Comparison of ENCODE assay signal across 8 mouse cellular contexts in genomic region chr10:11148446-11148845, GRCm38 (mm10). TPM values are rescaled to one million over a fixed set of nuclear protein-coding genes. Genes with fewer than 3 reads are reported as not detected.
A peak's percentile ranks its signal among the peaks of the same experiment; 100 is the strongest.
DNase-seq lines count a peak whose midpoint lies in the region; ATAC-seq and TF ChIP-seq lines count a peak whose summit lies in the region.

No protein-coding gene starts in this region.

- WGBS in hindbrain, postnatal 0 days: 69% methylated on average over 4 of the region's 4 CpGs
- WGBS in hindbrain, embryonic 11.5 days: 87% methylated on average over 4 of the region's 4 CpGs
- WGBS in lung, postnatal 0 days: 67% methylated on average over 4 of the region's 4 CpGs
- WGBS in limb, embryonic 14.5 days: 79% methylated on average over 4 of the region's 4 CpGs

- TF ChIP-seq EP300 in lung, postnatal 0 days (IDR thresholded peaks at IDR 0.05): no peak

- 0 out of 2 replicates have a peak, but pooled peaks cover 8% of the 10 kb centered on the region for H3K4me1 ChIP-seq in hindbrain, postnatal 0 days (ENCODE audit: insufficient read depth, low read length)
- H3K4me1 ChIP-seq in hindbrain, embryonic 11.5 days (replicated peaks; ENCODE audit: control insufficient read depth, insufficient read depth, low read length): no peaks in the 10 kb centered on the region
- peaks cover 3% of the 10 kb centered on the region; the same call in 1 of the 2 replicates for H3K4me1 ChIP-seq in lung, postnatal 0 days (ENCODE audit: insufficient read depth, low read depth, low read length)
- peaks cover 6% of the 10 kb centered on the region for H3K4me1 ChIP-seq in limb, embryonic 14.5 days (ENCODE audit: control insufficient read depth, insufficient read depth, low read length)

- H3K9me3 ChIP-seq in hindbrain, postnatal 0 days (ENCODE audit: low read length): no peaks in the 10 kb centered on the region
- no peaks in the 10 kb centered on the region for H3K9me3 ChIP-seq in hindbrain, embryonic 11.5 days (ENCODE audit: control insufficient read depth, low read length)
- no peaks in the 10 kb centered on the region for H3K9me3 ChIP-seq in lung, postnatal 0 days (ENCODE audit: low read length)
- H3K9me3 ChIP-seq in limb, embryonic 14.5 days (ENCODE audit: control insufficient read depth, low read length): no peaks in the 10 kb centered on the region

- no peak overlapping the region for H3K9ac ChIP-seq in hindbrain, postnatal 0 days (replicated peaks; ENCODE audit: low read length)
- H3K9ac ChIP-seq in hindbrain, embryonic 11.5 days (ENCODE audit: low read depth, low read length): no peak overlapping the region
- no peak overlapping the region for H3K9ac ChIP-seq in lung, postnatal 0 days (replicated peaks; ENCODE audit: low read depth)
- H3K9ac ChIP-seq in limb, embryonic 14.5 days (ENCODE audit: low read depth, low read length, severe bottlenecking): no peak overlapping the region

- peak; percentile 71 for DNase-seq in cerebellum, adult 9-10 months
- DNase-seq in cerebellum, adult 11 months: no peak
- DNase-seq in hindbrain, postnatal 0 days (ENCODE audit: low spot score): no peak
- no peak for DNase-seq in hindbrain, embryonic 11.5 days (ENCODE audit: low spot score)
- DNase-seq in lung, postnatal 0 days (ENCODE audit: low spot score): no peak
- no peak for DNase-seq in lung, postnatal 25 days (ENCODE audit: low spot score)
- DNase-seq in limb, embryonic 14.5 days (ENCODE audit: low spot score): no peak
- DNase-seq in urinary bladder, postnatal 14 days (ENCODE audit: low spot score): no peak

- no peaks in the 10 kb centered on the region for H3K27me3 ChIP-seq in hindbrain, postnatal 0 days (ENCODE audit: insufficient read depth, low read length)
- no peaks in the 10 kb centered on the region for H3K27me3 ChIP-seq in hindbrain, embryonic 11.5 days (ENCODE audit: control insufficient read depth, insufficient read depth, low read length)
- H3K27me3 ChIP-seq in lung, postnatal 0 days (replicated peaks; ENCODE audit: insufficient read depth, low read length): no peaks in the 10 kb centered on the region
- no peaks in the 10 kb centered on the region for H3K27me3 ChIP-seq in limb, embryonic 14.5 days (ENCODE audit: control insufficient read depth, insufficient read depth, low read length)

- TF ChIP-seq CTCF in hindbrain, postnatal 0 days (IDR thresholded peaks at IDR 0.05; ENCODE audit: low read depth): no peak
- no peak for TF ChIP-seq CTCF in lung, postnatal 0 days (IDR thresholded peaks at IDR 0.05)

- H3K4me2 ChIP-seq in hindbrain, postnatal 0 days (ENCODE audit: low read depth, low read length): peak overlapping the region; percentile 40
- no peak overlapping the region for H3K4me2 ChIP-seq in hindbrain, embryonic 11.5 days (replicated peaks; ENCODE audit: low read depth, low read length)
- peak overlapping the region; percentile 89; the same call in 1 of the 2 replicates for H3K4me2 ChIP-seq in lung, postnatal 0 days (replicated peaks; ENCODE audit: low read depth, low read length)
- H3K4me2 ChIP-seq in limb, embryonic 14.5 days (replicated peaks; ENCODE audit: low read depth, low read length, severe bottlenecking): no peak overlapping the region

- peak overlapping the region; percentile 98 for H3K4me3 ChIP-seq in hindbrain, postnatal 0 days (ENCODE audit: low read length)
- H3K4me3 ChIP-seq in hindbrain, embryonic 11.5 days (ENCODE audit: low read depth, low read length): no peak overlapping the region
- H3K4me3 ChIP-seq in lung, postnatal 0 days (ENCODE audit: low read depth, low read length): no peak overlapping the region
- peak overlapping the region; percentile 65 for H3K4me3 ChIP-seq in limb, embryonic 14.5 days (replicated peaks; ENCODE audit: low read length)

- no peak overlapping the region for H3K27ac ChIP-seq in hindbrain, postnatal 0 days
- H3K27ac ChIP-seq in hindbrain, embryonic 11.5 days (ENCODE audit: low read depth, low read length): no peak overlapping the region
- H3K27ac ChIP-seq in lung, postnatal 0 days (ENCODE audit: low read length): no peak overlapping the region
- H3K27ac ChIP-seq in limb, embryonic 14.5 days (replicated peaks; ENCODE audit: low read depth, low read length): no peak overlapping the region

- no peak for ATAC-seq in hindbrain, postnatal 0 days
- no peak for ATAC-seq in hindbrain, embryonic 11.5 days (ENCODE audit: low FRiP score)
- ATAC-seq in lung, postnatal 0 days: no peak
- ATAC-seq in limb, embryonic 14.5 days (ENCODE audit: low FRiP score, low read depth): no peak

- no peak for TF ChIP-seq POLR2A in limb, embryonic 14.5 days (IDR thresholded peaks at IDR 0.05; ENCODE audit: borderline replicate concordance, extremely low read depth, insufficient read depth, insufficient read length)

- no peaks in the 10 kb centered on the region for H3K36me3 ChIP-seq in hindbrain, postnatal 0 days (ENCODE audit: insufficient read depth, low read length)
- no peaks in the 10 kb centered on the region; the same call in 1 of the 2 replicates for H3K36me3 ChIP-seq in hindbrain, embryonic 11.5 days (ENCODE audit: control insufficient read depth, insufficient read depth, low read length)
- no peaks in the 10 kb centered on the region for H3K36me3 ChIP-seq in lung, postnatal 0 days (ENCODE audit: insufficient read depth, low read length)
- H3K36me3 ChIP-seq in limb, embryonic 14.5 days (ENCODE audit: control insufficient read depth, insufficient read depth, low read length): peaks cover 17% of the 10 kb centered on the region

RNA-seq across cellular contexts. Expression of gene Shprh, which starts 0.8 kb away (rescaled TPM):
- 17.5 and 20.3 TPM in 2 replicates for total RNA-seq in hindbrain, postnatal 0 days (2014; rRNA removed)
- 16.2 TPM in 2 replicates for polyA plus RNA-seq in hindbrain, postnatal 0 days (2015; fragmentation: Nextera tagmentation; extraction: Ambion mirVana)
- polyA plus RNA-seq in hindbrain, embryonic 11.5 days (2014; fragmentation: Nextera tagmentation; extraction: Ambion mirVana): 28.3 and 33.6 TPM in 2 replicates
- polyA plus RNA-seq in lung, postnatal 0 days (2015; fragmentation: Nextera tagmentation; extraction: Ambion mirVana): 6.8 and 7.8 TPM in 2 replicates
- polyA plus RNA-seq in limb, embryonic 14.5 days (2012; rRNA removed): 12.2 and 12.5 TPM in 2 replicates
- polyA plus RNA-seq in limb, embryonic 14.5 days (2014; fragmentation: Nextera tagmentation; extraction: Ambion mirVana): 19.3 and 22.9 TPM in 2 replicates

Comparison
In these comparisons a context has a peak if more than half of its experiments do, and no peak if none do; other contexts are left out.
1. H3K4me2 ChIP-seq: peak in hindbrain, postnatal 0 days (single experiment) and lung, postnatal 0 days (single experiment); none in hindbrain, embryonic 11.5 days (single experiment) and limb, embryonic 14.5 days (single experiment).
2. H3K4me3 ChIP-seq: peak in hindbrain, postnatal 0 days (single experiment) and limb, embryonic 14.5 days (single experiment); none in hindbrain, embryonic 11.5 days (single experiment) and lung, postnatal 0 days (single experiment).